Mouse (Mus musculus) embryonic facial prominence, embryonic 11.5 days (tissue): ENCODE results near the gene Cdh12. TPM values are rescaled to one million over a fixed set of nuclear protein-coding genes. Genes with fewer than 3 reads are reported as not detected.
"Not testable (repeated sequence)": the region's sequence is repeated elsewhere in the genome, so short reads cannot be mapped to it uniquely, and the experiment has no call there.

Source experiments
- ATAC-seq: fragments of 200-750 bp; cut with Nextera tagmentation; replicated peaks from 2 replicates; pipeline ENCODE4 v1.8.0; 2017; ENCODE audit warnings: low read depth; ENCODE audit not compliant: insufficient number of reproducible peaks, low FRiP score, low TSS enrichment
- DNase-seq: peaks from one replicate; pipeline ENCODE4 v3.0.0-alpha.2; 2015; ENCODE audit warnings: low spot score
- H3K27ac ChIP-seq: fragments of 300-500 bp; sonication (generic); replicated peaks from 2 replicates; pipeline ENCODE4 v1.5.1; 2014; ENCODE audit warnings: mild to moderate bottlenecking, low read depth, low read length, control low read depth
- H3K27me3 ChIP-seq: fragments of 300-500 bp; sonication (generic); 2 replicates; pipeline ENCODE4 v1.6.1; 2014; ENCODE audit warnings: mild to moderate bottlenecking, low read length, moderate library complexity, mixed read lengths; ENCODE audit not compliant: control insufficient read depth, insufficient read depth
- H3K36me3 ChIP-seq: fragments of 300-500 bp; sonication (generic); replicated peaks from 2 replicates; pipeline ENCODE4 v1.6.1; 2014; ENCODE audit warnings: low read depth, mild to moderate bottlenecking, low read length, moderate library complexity, mixed read lengths; ENCODE audit not compliant: control insufficient read depth, insufficient read depth
- H3K4me1 ChIP-seq: fragments of 300-500 bp; sonication (generic); 2 replicates; pipeline ENCODE4 v1.6.1; 2014; ENCODE audit warnings: low read length, mixed read lengths; ENCODE audit not compliant: control insufficient read depth, insufficient read depth
- H3K4me2 ChIP-seq: fragments of 300-500 bp; sonication (generic); 2 replicates; pipeline ENCODE4 v1.6.1; 2014; ENCODE audit warnings: low read depth, mild to moderate bottlenecking, control low read depth, low read length, moderate library complexity
- H3K4me3 ChIP-seq: fragments of 300-500 bp; sonication (generic); 2 replicates; pipeline ENCODE4 v1.5.1; 2014; ENCODE audit warnings: low read depth, low read length, control low read depth
- H3K9ac ChIP-seq: fragments of 300-500 bp; sonication (generic); replicated peaks from 2 replicates; pipeline ENCODE4 v1.6.1; 2014; ENCODE audit warnings: mild to moderate bottlenecking, control low read depth, low read length
- H3K9me3 ChIP-seq: fragments of 300-500 bp; sonication (generic); replicated peaks from 2 replicates; pipeline ENCODE4 v1.6.1; 2016; ENCODE audit warnings: mild to moderate bottlenecking, low read length, inconsistent platforms, mixed read lengths; ENCODE audit not compliant: control insufficient read depth
- WGBS: fragments of 180-500 bp; shearing (Covaris S2); extraction: QIAGEN DNeasy Blood & Tissue Kit; methylation state at CpG from one replicate; pipeline ENCODE4 v1.1.7; 2014; 5-methylcytosine and 5-hydroxymethylcytosine counted together
- polyA plus RNA-seq: library from polyadenylated mRNA; unstranded; fragments of >200 nt; fragmentation: Nextera tagmentation; extraction: Ambion mirVana; gene quantifications from 2 replicates; pipeline ENCODE4 v1.2.1, GENCODE M21; 2014

Cdh12 gene
- polyA plus RNA-seq, 1 experiment from 2014 or later, result 0.25 TPM

DNA sequence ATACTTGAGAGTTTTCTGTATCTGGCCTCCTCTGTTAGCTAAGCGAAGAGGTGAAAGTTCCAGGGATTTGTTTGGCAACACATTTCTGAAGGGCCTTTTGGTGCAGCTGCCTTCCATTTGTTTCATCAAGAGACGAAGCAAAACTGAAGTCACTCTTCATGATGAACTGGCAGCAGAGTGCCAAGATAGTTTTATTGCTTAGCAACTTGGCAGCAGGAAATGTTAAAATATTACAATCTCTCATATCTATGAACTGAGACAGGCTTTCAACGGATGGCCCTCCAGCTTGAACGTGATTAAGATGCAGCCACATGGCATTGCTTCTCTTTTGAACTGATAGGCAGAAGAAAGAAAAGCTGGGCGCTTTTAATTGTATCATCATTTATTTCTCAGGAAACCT, 730.7 kb downstream of the Cdh12 start:
- Histone ChIP-seq H3K27me3 (no peaks in the 10 kb centered on the region), H3K36me3 (no peaks in the 10 kb centered on the region), H3K9me3 (no peaks in the 10 kb centered on the region), H3K27ac (no peak overlapping the region), H3K4me3 (no peak overlapping the region), H3K9ac (no peak overlapping the region), H3K4me2 (no peak overlapping the region), H3K4me1 (no peaks in the 10 kb centered on the region)
- WGBS, result 83% methylated on average over 5 of the region's 5 CpGs
- DNase-seq, result no peak
- ATAC-seq, result no peak

DNA sequence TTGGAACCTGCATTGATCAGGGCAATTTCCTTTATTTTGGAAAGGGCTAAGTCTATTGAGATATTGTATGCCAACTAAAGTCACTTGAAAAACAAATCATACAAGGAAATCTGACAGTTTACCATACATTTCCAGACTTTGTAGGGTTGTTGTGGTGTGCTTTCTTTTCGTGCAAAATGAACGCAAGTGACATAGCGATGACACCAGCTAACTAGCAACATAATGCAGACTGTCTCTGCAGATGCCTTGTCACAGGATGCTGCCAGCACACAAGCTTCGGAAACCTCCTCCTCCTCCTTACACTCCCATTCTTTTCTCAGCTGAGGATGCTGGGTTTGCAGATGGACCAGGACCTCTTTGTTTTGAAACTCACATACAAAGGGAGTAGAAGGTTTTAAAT, 731.1 kb downstream of the Cdh12 start:
- no peak overlapping the region for H3K27ac ChIP-seq
- H3K36me3 ChIP-seq, result no peaks in the 10 kb centered on the region
- no peaks in the 10 kb centered on the region for H3K27me3 ChIP-seq
- no peak overlapping the region for H3K4me2 ChIP-seq
- ATAC-seq (no peak), DNase-seq (no peak)
- H3K4me3 ChIP-seq, result no peak overlapping the region
- H3K4me1 ChIP-seq, result no peaks in the 10 kb centered on the region
- H3K9me3 ChIP-seq, result no peaks in the 10 kb centered on the region
- H3K9ac ChIP-seq, result no peak overlapping the region
- WGBS, result 66% methylated on average over 4 of the region's 4 CpGs

DNA sequence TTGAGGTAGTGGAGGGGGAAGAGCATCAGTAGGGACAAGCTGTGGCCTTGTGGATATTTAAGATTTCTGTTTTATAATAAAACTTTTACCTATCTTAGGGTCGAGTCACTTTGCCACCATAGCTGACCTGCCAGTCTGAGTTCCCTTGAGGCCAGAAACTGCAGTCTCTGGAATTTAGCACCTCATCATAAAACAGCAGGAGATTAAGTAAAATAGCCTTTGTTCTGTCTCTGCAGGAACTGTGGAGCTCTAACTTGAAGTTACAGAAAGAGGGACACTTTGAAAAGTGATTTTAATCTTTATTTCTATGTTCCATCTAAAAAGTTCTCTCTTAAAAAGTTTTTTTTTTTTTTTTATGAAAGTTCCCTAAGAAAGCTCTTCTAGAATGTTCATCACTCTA, 736.7 kb downstream of the Cdh12 start:
- no peak overlapping the region for H3K4me2 ChIP-seq
- no peak for DNase-seq
- H3K36me3 ChIP-seq, result no peaks in the 10 kb centered on the region
- H3K9me3 ChIP-seq, result no peaks in the 10 kb centered on the region
- 57% methylated on average over 1 of the region's 1 CpGs for WGBS
- no peaks in the 10 kb centered on the region for H3K4me1 ChIP-seq
- no peak overlapping the region for H3K4me3 ChIP-seq
- ATAC-seq, result no peak
- no peak overlapping the region for H3K9ac ChIP-seq
- H3K27me3 ChIP-seq, result no peaks in the 10 kb centered on the region
- H3K27ac ChIP-seq, result no peak overlapping the region

DNA sequence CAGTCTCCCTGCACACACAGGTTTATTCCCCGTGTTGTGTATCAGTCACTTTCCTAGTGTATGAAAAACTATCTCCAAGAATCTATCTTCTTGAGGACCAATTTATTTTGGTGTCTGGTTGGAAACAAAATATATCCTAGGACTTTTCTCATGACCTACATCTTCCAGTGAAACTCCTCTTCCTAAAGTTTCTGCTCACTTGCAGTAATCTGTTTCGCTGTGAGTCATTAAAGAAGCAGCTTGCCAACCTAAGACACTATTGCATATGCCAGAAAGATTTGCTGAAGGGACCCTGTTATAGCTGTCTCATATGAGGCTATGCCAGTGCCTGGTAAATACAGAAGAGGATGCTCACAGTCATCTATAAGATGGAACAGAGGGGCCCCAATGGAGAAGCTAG, 761.0 kb downstream of the Cdh12 start:
- H3K4me1 ChIP-seq, H3K27ac ChIP-seq, H3K36me3 ChIP-seq, H3K9ac ChIP-seq, H3K9me3 ChIP-seq, ATAC-seq, DNase-seq, H3K27me3 ChIP-seq, H3K4me2 ChIP-seq, H3K4me3 ChIP-seq: not testable (repeated sequence)
- WGBS, result 88% methylated on average over 2 of the region's 2 CpGs

DNA sequence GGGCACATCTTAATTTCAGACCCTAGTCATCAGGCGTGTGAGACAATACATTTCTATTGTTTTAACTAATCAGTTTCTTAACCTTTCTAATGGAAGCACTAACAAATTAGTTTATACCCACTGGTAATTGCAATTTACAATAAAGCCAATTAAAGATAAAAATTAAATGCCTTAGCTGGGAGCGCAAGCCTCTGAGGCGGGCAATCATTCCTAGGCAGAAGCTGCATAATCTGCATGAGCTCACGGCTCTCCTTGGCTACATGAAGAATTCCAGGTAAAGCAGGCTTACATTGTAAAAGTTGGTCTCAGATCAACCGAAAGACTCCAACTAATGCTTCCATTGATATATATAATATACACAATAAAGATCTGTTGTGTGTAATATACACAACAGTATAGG, 773.9 kb downstream of the Cdh12 start:
- Histone ChIP-seq H3K9ac (no peak overlapping the region), H3K9me3 (no peaks in the 10 kb centered on the region), H3K36me3 (no peaks in the 10 kb centered on the region), H3K27me3 (no peaks in the 10 kb centered on the region), H3K4me3 (no peak overlapping the region), H3K4me2 (no peak overlapping the region), H3K27ac (no peak overlapping the region), H3K4me1 (no peaks in the 10 kb centered on the region)
- 88% methylated on average over 5 of the region's 5 CpGs for WGBS
- ATAC-seq (no peak), DNase-seq (no peak)

DNA sequence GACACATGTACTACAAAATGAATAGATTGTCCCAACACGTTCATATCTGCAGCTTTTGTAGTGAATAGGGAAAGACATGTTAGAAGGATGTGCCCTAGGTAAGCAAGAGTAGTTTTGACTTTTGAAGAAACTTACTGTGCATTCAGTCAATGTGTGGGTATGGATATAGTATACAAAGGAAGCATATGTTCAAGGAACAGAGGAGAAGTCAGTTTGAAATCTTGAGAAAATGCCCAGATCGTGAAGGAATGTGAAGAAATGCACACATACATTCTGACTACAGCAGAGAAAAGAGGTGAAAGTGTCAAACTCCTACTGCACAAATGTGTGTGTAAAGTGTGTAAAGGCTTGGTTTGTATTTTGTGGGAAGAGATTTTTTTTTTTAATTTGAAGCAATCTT, 812.3 kb downstream of the Cdh12 start:
- no peaks in the 10 kb centered on the region for H3K27me3 ChIP-seq
- ATAC-seq, result no peak
- WGBS, result 86% methylated on average over 2 of the region's 2 CpGs

DNA sequence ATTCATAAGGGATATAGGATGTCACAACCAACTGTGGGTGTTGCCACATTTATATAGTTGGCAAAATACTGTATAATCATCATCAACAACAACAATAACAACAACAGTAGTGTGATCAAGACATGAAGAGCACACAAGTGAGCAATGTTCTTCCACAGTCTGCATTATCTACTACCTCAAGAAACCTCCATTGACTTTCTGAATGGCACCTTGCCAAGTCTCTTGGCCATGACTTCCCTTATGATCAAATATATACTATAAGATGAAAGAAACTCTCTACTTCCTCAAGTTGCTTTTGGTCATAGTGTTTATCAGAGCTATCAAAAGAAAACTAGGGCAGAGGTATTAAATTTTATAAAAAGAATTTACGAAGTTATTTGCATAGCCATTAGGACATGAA, 820.8 kb downstream of the Cdh12 start:
- Histone ChIP-seq H3K27ac (no peak overlapping the region), H3K9ac (no peak overlapping the region), H3K9me3 (no peaks in the 10 kb centered on the region), H3K4me2 (no peak overlapping the region), H3K27me3 (no peaks in the 10 kb centered on the region), H3K4me3 (no peak overlapping the region), H3K36me3 (no peaks in the 10 kb centered on the region), H3K4me1 (no peaks in the 10 kb centered on the region)
- DNase-seq (no peak), ATAC-seq (no peak)
- WGBS, result 95% methylated on average over 1 of the region's 1 CpGs

More for the DNA sequence above, 812.3 kb downstream of the Cdh12 start:
- H3K4me1 ChIP-seq, result no peaks in the 10 kb centered on the region
- H3K27ac ChIP-seq, result no peak overlapping the region
- no peak overlapping the region for H3K4me3 ChIP-seq
- no peak overlapping the region for H3K4me2 ChIP-seq
- H3K36me3 ChIP-seq, result no peaks in the 10 kb centered on the region
- H3K9ac ChIP-seq, result no peak overlapping the region
- no peaks in the 10 kb centered on the region for H3K9me3 ChIP-seq
- DNase-seq, result no peak

DNA sequence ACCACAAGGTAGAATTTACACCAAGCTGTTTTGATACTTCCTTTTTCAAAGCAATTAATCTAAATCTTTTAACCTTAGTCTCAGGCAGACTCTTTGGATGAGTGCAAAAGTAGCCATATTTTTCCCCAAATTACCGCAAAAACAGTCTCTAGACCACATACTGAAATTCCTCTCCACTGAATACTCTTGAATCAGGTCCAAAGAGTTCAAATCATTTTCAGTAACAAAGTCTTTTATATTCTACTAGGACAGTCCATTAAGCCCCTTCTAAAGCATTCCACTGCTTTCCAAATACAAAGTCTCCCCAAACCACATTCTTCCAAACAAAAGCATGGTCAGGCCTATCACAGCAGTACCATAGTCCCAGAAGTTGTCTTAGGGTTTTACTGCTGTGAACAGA, 848.0 kb downstream of the Cdh12 start:
- 91% methylated on average over 1 of the region's 1 CpGs for WGBS

More for the DNA sequence above, 848.0 kb downstream of the Cdh12 start:
- no peaks in the 10 kb centered on the region for H3K4me1 ChIP-seq
- H3K27me3 ChIP-seq, result no peaks in the 10 kb centered on the region
- H3K4me2 ChIP-seq, result no peak overlapping the region
- no peak overlapping the region for H3K27ac ChIP-seq
- H3K36me3 ChIP-seq, result no peaks in the 10 kb centered on the region
- no peak for ATAC-seq
- no peak overlapping the region for H3K9ac ChIP-seq
- no peak overlapping the region for H3K4me3 ChIP-seq
- no peaks in the 10 kb centered on the region for H3K9me3 ChIP-seq
- DNase-seq, result no peak
